Mouse (Mus musculus) monocyte, adult 59 days (primary cell): ENCODE measurements around the gene 4931417E11Rik. TPM values are rescaled to one million over a fixed set of nuclear protein-coding genes. Genes with fewer than 3 reads are reported as not detected.

Experiments
- total RNA-seq, 2 experiments: library from RNA; stranded (reverse); gene quantifications; one replicate each; pipeline ENCODE4 v1.2.4; 2023

4931417E11Rik gene
- not detected for total RNA-seq

GRCm38 (mm10) chr6:73469567-73469966 is at the start of gene 4931417E11Rik:
Gene 4931417E11Rik, minus strand, starts transcription at chr6:73469667.

Other genes starting within 250 kb of the 4931417E11Rik start
- not detected for gene Dnah6, start 248.0 kb downstream of the 4931417E11Rik start, total RNA-seq
- 10 to 100 TPM; 29.5 to 34.8 TPM for gene Suclg1, start 221.3 kb downstream of the 4931417E11Rik start, total RNA-seq